Mouse (Mus musculus): ENCODE results near the gene Nfib. TPM values are rescaled to one million over a fixed set of nuclear protein-coding genes. Genes with fewer than 3 reads are reported as not detected.

Gene Nfib
- total and polyA plus RNA-seq, 3 experiments: 32.1 to 121 (median 118) TPM

DNA sequence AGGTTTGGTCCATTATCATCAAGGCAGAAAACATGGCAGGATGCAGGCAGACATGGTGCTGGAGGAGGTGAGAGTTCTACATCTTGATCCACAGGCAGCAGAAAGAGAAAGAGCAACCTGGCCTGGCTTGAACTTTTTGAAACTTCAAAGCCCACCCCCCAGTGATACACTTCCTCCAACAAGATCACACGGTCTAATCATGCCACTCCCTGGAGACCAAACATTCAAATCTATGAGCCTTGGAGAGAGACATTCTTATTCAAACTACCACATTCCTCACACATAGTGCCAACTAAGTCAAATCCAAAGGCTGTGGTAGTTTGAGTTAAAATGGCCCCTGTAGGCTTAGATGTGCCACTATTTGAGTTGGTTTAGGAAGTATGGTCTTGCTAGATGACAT, 104.9 kb downstream of the Nfib start:
- 77% methylated on average over 1 of the region's 1 CpGs for WGBS
- Histone ChIP-seq H3K9ac (ENCODE audit: low read depth, low read length) (no peak overlapping the region), H3K79me2 (replicated peaks; ENCODE audit: control insufficient read depth, insufficient read depth, low read length) (no peaks in the 10 kb centered on the region), H3K27ac (no peak overlapping the region), H3K36me3 (ENCODE audit: control insufficient read depth, insufficient read depth, low read length) (no peaks in the 10 kb centered on the region), H3K4me1 (ENCODE audit: control insufficient read depth, insufficient read depth, low read length) (no peaks in the 10 kb centered on the region), H3K27me3 (ENCODE audit: control insufficient read depth, insufficient read depth, low read length) (no peaks in the 10 kb centered on the region), H3K4me3 (no peak overlapping the region)
- DNase-seq: no peak
- intact Hi-C loops (cut with DNase I): no loop called here
- no peak for TF ChIP-seq EP300 (IDR thresholded peaks at IDR 0.05; ENCODE audit: insufficient read depth, low read depth, low read length)
- TF ChIP-seq CTCF (IDR thresholded peaks at IDR 0.05): no peak

- Histone ChIP-seq H3K9ac (ENCODE audit: low read depth, low read length) (no peak overlapping the region), H3K27ac (no peak overlapping the region)
These were observed 107.1 kb downstream of the Nfib start for GRCm38 (mm10) chr4:82598436-82598835.

DNA sequence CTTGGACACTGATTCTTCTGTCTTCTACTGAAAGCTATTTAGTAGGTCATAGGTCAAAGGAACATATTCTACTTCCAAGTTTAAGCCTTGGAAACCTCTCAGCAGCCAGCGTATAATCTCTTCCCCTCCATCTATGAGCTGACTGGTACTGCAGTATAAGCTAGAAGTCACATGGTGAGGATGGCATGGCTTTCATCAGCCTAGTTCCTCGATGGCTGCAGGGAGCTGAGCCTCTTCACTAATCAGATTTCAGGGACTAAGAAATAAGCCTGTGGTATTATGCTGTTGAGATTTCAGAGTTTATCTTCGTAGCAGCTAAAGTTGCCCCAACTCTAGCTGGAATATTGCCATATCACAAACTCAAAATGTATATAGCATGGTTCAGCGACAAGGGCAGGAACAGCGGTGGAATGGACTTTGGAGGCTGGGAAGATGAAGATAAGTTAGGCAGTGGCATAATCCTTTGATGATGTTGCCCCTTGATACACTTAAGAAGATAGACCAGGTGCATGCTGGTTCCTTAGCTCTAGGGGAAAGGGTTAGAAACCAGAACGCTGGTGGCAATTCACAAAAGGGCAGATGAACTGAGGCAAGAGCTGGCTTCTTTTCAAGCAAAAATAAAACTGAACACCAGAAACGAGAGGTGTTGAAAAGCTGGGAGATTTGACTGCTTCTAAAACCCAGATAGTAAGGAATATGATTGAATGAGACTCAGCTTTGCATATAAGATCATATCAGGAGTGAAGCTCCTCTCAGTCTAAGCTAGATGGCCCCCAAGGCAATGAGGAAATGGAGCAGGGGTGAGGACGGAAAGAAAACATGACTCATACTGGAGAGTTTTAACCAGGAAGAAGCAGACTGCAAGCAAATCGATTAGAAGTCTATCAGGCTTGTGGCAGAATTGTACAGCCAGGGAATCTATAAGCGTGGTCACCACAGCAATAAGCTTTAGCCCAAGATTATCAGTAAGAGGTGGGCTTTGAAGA, 111.6 kb downstream of the Nfib start:
- H3K9ac ChIP-seq (ENCODE audit: low read depth, low read length): no peak overlapping the region
- H3K79me2 ChIP-seq (replicated peaks; ENCODE audit: control insufficient read depth, insufficient read depth, low read length): no peaks in the 10 kb centered on the region
- H3K4me3 ChIP-seq: no peak overlapping the region
- 50% methylated on average over 10 of the region's 10 CpGs for WGBS
- no peak for DNase-seq
- H3K36me3 ChIP-seq (ENCODE audit: control insufficient read depth, insufficient read depth, low read length): no peaks in the 10 kb centered on the region
- no peak for TF ChIP-seq POLR2A (IDR thresholded peaks at IDR 0.05; ENCODE audit: insufficient read depth, low read depth, low read length)
- no peak for TF ChIP-seq EP300 (IDR thresholded peaks at IDR 0.05; ENCODE audit: insufficient read depth, low read depth, low read length)
- no peak for TF ChIP-seq CTCF (IDR thresholded peaks at IDR 0.05)
- intact Hi-C loops (cut with DNase I): no loop called here
- H3K4me1 ChIP-seq (ENCODE audit: control insufficient read depth, insufficient read depth, low read length): no peaks in the 10 kb centered on the region
- no peak overlapping the region for H3K27ac ChIP-seq
- H3K27me3 ChIP-seq (ENCODE audit: control insufficient read depth, insufficient read depth, low read length): no peaks in the 10 kb centered on the region

More at GRCm38 (mm10) chr4:82598436-82598835, 107.1 kb downstream of the Nfib start:
- Histone ChIP-seq H3K36me3 (ENCODE audit: control insufficient read depth, insufficient read depth, low read length) (no peaks in the 10 kb centered on the region), H3K79me2 (replicated peaks; ENCODE audit: control insufficient read depth, insufficient read depth, low read length) (no peaks in the 10 kb centered on the region), H3K4me1 (ENCODE audit: control insufficient read depth, insufficient read depth, low read length) (no peaks in the 10 kb centered on the region), H3K27me3 (ENCODE audit: control insufficient read depth, insufficient read depth, low read length) (no peaks in the 10 kb centered on the region), H3K4me3 (no peak overlapping the region)
- TF ChIP-seq POLR2A (IDR thresholded peaks at IDR 0.05; ENCODE audit: insufficient read depth, low read depth, low read length) (no peak), CTCF (IDR thresholded peaks at IDR 0.05) (no peak), EP300 (IDR thresholded peaks at IDR 0.05; ENCODE audit: insufficient read depth, low read depth, low read length) (no peak)
- no peak for DNase-seq
- 36% methylated on average over 4 of the region's 4 CpGs for WGBS
- intact Hi-C loops (cut with DNase I): no loop called here

GRCm38 (mm10) chr4:82592086-82593030, 113.2 kb downstream of the Nfib start:
- Histone ChIP-seq H3K79me2 (replicated peaks; ENCODE audit: control insufficient read depth, insufficient read depth, low read length) (no peaks in the 10 kb centered on the region), H3K4me1 (ENCODE audit: control insufficient read depth, insufficient read depth, low read length) (no peaks in the 10 kb centered on the region), H3K9ac (ENCODE audit: low read depth, low read length) (no peak overlapping the region), H3K36me3 (ENCODE audit: control insufficient read depth, insufficient read depth, low read length) (no peaks in the 10 kb centered on the region), H3K27me3 (ENCODE audit: control insufficient read depth, insufficient read depth, low read length) (no peaks in the 10 kb centered on the region), H3K4me3 (no peak overlapping the region), H3K27ac (no peak overlapping the region)
- intact Hi-C loops (cut with DNase I): no loop called here
- 52% methylated on average over 7 of the region's 7 CpGs for WGBS
- peak; percentile 51 to 67 for DNase-seq
- 0 out of 2 replicates have a peak, but pooled peaks have one; percentile 43 for TF ChIP-seq EP300 (IDR thresholded peaks at IDR 0.05; ENCODE audit: insufficient read depth, low read depth, low read length)
- TF ChIP-seq CTCF (IDR thresholded peaks at IDR 0.05): no peak

DNA sequence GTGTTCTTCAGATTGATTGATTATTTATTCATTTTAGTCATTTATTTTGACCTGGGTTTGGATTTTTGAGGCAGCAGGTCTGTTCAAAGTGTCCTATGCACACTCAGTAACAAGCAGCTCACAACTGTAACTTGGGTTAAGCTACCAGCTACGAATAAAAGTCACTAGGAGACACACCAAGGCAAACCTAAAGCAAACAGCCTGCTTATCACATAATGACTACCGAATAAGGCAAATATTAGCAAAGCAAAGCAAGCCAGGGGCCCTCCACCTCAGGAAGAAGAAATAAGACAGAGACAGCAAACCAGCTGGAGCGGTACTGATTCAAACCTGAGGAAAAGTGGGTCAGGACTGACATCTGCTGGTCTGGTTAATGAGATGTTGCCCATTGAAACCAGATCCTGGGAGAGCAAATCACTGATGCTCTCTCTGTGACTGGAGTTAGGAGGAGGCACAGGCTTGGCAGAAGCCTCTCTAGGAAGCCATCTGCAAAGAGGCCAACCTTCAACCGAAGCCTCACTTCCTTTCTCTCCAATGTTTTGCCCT, 116.1 kb downstream of the Nfib start:
- no peak overlapping the region for H3K9ac ChIP-seq (ENCODE audit: low read depth, low read length)
- H3K4me3 ChIP-seq: no peak overlapping the region
- H3K79me2 ChIP-seq (replicated peaks; ENCODE audit: control insufficient read depth, insufficient read depth, low read length): no peaks in the 10 kb centered on the region
- H3K4me1 ChIP-seq (ENCODE audit: control insufficient read depth, insufficient read depth, low read length): no peaks in the 10 kb centered on the region
- no peaks in the 10 kb centered on the region for H3K36me3 ChIP-seq (ENCODE audit: control insufficient read depth, insufficient read depth, low read length)
- WGBS: 11% methylated on average over 4 of the region's 4 CpGs
- peak; percentile 55 to 56 for DNase-seq
- H3K27me3 ChIP-seq (ENCODE audit: control insufficient read depth, insufficient read depth, low read length): no peaks in the 10 kb centered on the region
- H3K27ac ChIP-seq: no peak overlapping the region
- intact Hi-C loops (cut with DNase I): loop anchor here (2.0 kb wide), 2 partner anchors 1025 to 1093 kb away; no protein-coding TSS in a partner anchor
- TF ChIP-seq CTCF (IDR thresholded peaks at IDR 0.05): peak; percentile 87
- TF ChIP-seq POLR2A (IDR thresholded peaks at IDR 0.05; ENCODE audit: insufficient read depth, low read depth, low read length): no peak
- TF ChIP-seq EP300 (IDR thresholded peaks at IDR 0.05; ENCODE audit: insufficient read depth, low read depth, low read length): peak; percentile 59; the same call in 1 of the 2 replicates

Data from heart, adult 2 months (tissue).